Mouse (Mus musculus) midbrain, embryonic 14.5 days (tissue): Measurements from ENCODE around the gene Igsf21. TPM values are rescaled to one million over a fixed set of nuclear protein-coding genes. Genes with fewer than 3 reads are reported as not detected.
A peak's percentile ranks its signal among the peaks of the same experiment; 100 is the strongest.

Experiments used
- ATAC-seq: fragments of 200-750 bp; cut with Nextera tagmentation; 2 replicates; pipeline ENCODE4 v1.8.0; 2017; ENCODE audit warnings: moderate number of reproducible peaks, moderate library complexity; ENCODE audit not compliant: low FRiP score, low TSS enrichment
- DNase-seq: peaks from one replicate; pipeline ENCODE4 v3.0.0-alpha.2; 2015
- H3K27ac ChIP-seq: fragments of 300-500 bp; sonication (generic); replicated peaks from 2 replicates; pipeline ENCODE4 v1.5.1; 2014; ENCODE audit warnings: mild to moderate bottlenecking, low read depth, low read length, moderate library complexity
- H3K27me3 ChIP-seq: fragments of 300-500 bp; sonication (generic); 2 replicates; pipeline ENCODE4 v1.6.1; 2014; ENCODE audit warnings: low read length, control low read depth, mixed read lengths; ENCODE audit not compliant: control insufficient read depth, insufficient read depth
- H3K36me3 ChIP-seq: fragments of 300-500 bp; sonication (generic); 2 replicates; pipeline ENCODE4 v1.6.1; 2014; ENCODE audit warnings: low read length, control low read depth; ENCODE audit not compliant: control insufficient read depth, insufficient read depth
- H3K4me1 ChIP-seq: fragments of 300-500 bp; sonication (generic); 2 replicates; pipeline ENCODE4 v1.6.1; 2014; ENCODE audit warnings: mild to moderate bottlenecking, antibody characterized with exemption, low read length, control low read depth; ENCODE audit not compliant: control insufficient read depth, insufficient read depth
- H3K4me2 ChIP-seq: fragments of 300-500 bp; sonication (generic); 2 replicates; pipeline ENCODE4 v1.6.1; 2014; ENCODE audit warnings: mild to moderate bottlenecking, low read length, moderate library complexity
- H3K4me3 ChIP-seq: fragments of 300-500 bp; sonication (generic); replicated peaks from 2 replicates; pipeline ENCODE4 v1.5.1; 2014; ENCODE audit warnings: low read depth, low read length
- H3K9ac ChIP-seq: fragments of 300-500 bp; sonication (generic); replicated peaks from 2 replicates; pipeline ENCODE4 v1.6.1; 2014; ENCODE audit warnings: mild to moderate bottlenecking, low read length, moderate library complexity
- H3K9me3 ChIP-seq: fragments of 300-500 bp; sonication (generic); 2 replicates; pipeline ENCODE4 v1.6.1; 2016; ENCODE audit warnings: low read length, control low read depth, mixed read lengths; ENCODE audit not compliant: control insufficient read depth
- WGBS: fragments of 180-500 bp; shearing (Covaris S2); extraction: QIAGEN DNeasy Blood & Tissue Kit; methylation state at CpG from one replicate; pipeline ENCODE4 v1.1.7; 2014; 5-methylcytosine and 5-hydroxymethylcytosine counted together
- polyA plus RNA-seq: library from polyadenylated mRNA; unstranded; fragments of >200 nt; fragmentation: Nextera tagmentation; extraction: Ambion mirVana; gene quantifications from 2 replicates; pipeline ENCODE4 v1.2.1, GENCODE M21; 2014

Igsf21 gene
- polyA plus RNA-seq, 1 experiment from 2014 or later, result 64.9 TPM

- Histone ChIP-seq H3K36me3 (no peaks in the 10 kb centered on the region), H3K9me3 (no peaks in the 10 kb centered on the region), H3K9ac (no peak overlapping the region), H3K27me3 (no peaks in the 10 kb centered on the region), H3K4me2 (no peak overlapping the region), H3K27ac (0 out of 2 replicates have a peak overlapping the region, but pooled peaks have one; percentile 64), H3K4me3 (no peak overlapping the region), H3K4me1 (peaks cover 33% of the 10 kb centered on the region)
- ATAC-seq, result no peak
- DNase-seq, result peak; percentile 39
- WGBS, result 61% methylated on average over 18 of the region's 18 CpGs
Observed at GRCm38 (mm10) chr4:140192276-140193002, 54.1 kb downstream of the Igsf21 start.

GRCm38 (mm10) chr4:140189601-140190000 lies 57.0 kb downstream of the Igsf21 start:
- Histone ChIP-seq H3K4me3 (no peak overlapping the region), H3K27me3 (no peaks in the 10 kb centered on the region), H3K4me1 (peaks cover 37% of the 10 kb centered on the region), H3K27ac (no peak overlapping the region), H3K9me3 (no peaks in the 10 kb centered on the region), H3K4me2 (no peak overlapping the region), H3K36me3 (no peaks in the 10 kb centered on the region), H3K9ac (no peak overlapping the region)
- 92% methylated on average over 9 of the region's 9 CpGs for WGBS
- no peak for ATAC-seq
- no peak for DNase-seq

- Histone ChIP-seq H3K9ac (no peak overlapping the region), H3K4me2 (no peak overlapping the region), H3K9me3 (no peaks in the 10 kb centered on the region), H3K36me3 (no peaks in the 10 kb centered on the region), H3K4me1 (peaks cover 37% of the 10 kb centered on the region), H3K27me3 (no peaks in the 10 kb centered on the region), H3K4me3 (no peak overlapping the region), H3K27ac (peak overlapping the region; percentile 63)
- DNase-seq, result no peak
- ATAC-seq, result no peak
- WGBS, result 71% methylated on average over 7 of the region's 7 CpGs
Observed at GRCm38 (mm10) chr4:140188626-140189025, 58.0 kb downstream of the Igsf21 start.

- H3K27me3 ChIP-seq, result no peaks in the 10 kb centered on the region
- 46% methylated on average over 8 of the region's 8 CpGs for WGBS
- H3K9ac ChIP-seq, result peak overlapping the region; percentile 4; the same call in 1 of the 2 replicates
- no peak overlapping the region for H3K4me3 ChIP-seq
- DNase-seq (peak; percentile 57), ATAC-seq (peak; percentile 53)
- peak overlapping the region; percentile 63 for H3K27ac ChIP-seq
- H3K4me2 ChIP-seq, result no peak overlapping the region
- peaks cover 30% of the 10 kb centered on the region for H3K4me1 ChIP-seq
- no peaks in the 10 kb centered on the region for H3K9me3 ChIP-seq
- H3K36me3 ChIP-seq, result no peaks in the 10 kb centered on the region
Observed at GRCm38 (mm10) chr4:140187404-140188145, 59.0 kb downstream of the Igsf21 start.

- no peaks in the 10 kb centered on the region for H3K9me3 ChIP-seq
- ATAC-seq (no peak), DNase-seq (peak; percentile 51)
- no peak overlapping the region for H3K27ac ChIP-seq
- 52% methylated on average over 6 of the region's 6 CpGs for WGBS
- H3K4me1 ChIP-seq, result no peaks in the 10 kb centered on the region
- no peak overlapping the region for H3K4me3 ChIP-seq
- no peak overlapping the region for H3K9ac ChIP-seq
- no peaks in the 10 kb centered on the region for H3K36me3 ChIP-seq
- H3K4me2 ChIP-seq, result no peak overlapping the region
- no peaks in the 10 kb centered on the region for H3K27me3 ChIP-seq
Observed at GRCm38 (mm10) chr4:140179576-140179975, 67.0 kb downstream of the Igsf21 start.

- H3K9me3 ChIP-seq, result no peaks in the 10 kb centered on the region
- H3K4me2 ChIP-seq, result no peak overlapping the region
- no peaks in the 10 kb centered on the region for H3K27me3 ChIP-seq
- H3K27ac ChIP-seq, result no peak overlapping the region
- no peak for ATAC-seq
- H3K4me3 ChIP-seq, result no peak overlapping the region
- no peaks in the 10 kb centered on the region for H3K36me3 ChIP-seq
- no peak for DNase-seq
- 88% methylated on average over 6 of the region's 6 CpGs for WGBS
- peaks cover 11% of the 10 kb centered on the region; the same call in 1 of the 2 replicates for H3K4me1 ChIP-seq
- H3K9ac ChIP-seq, result no peak overlapping the region
Observed at GRCm38 (mm10) chr4:140177055-140177454, 69.5 kb downstream of the Igsf21 start.

GRCm38 (mm10) chr4:140173746-140174399 lies 72.7 kb downstream of the Igsf21 start:
- H3K27me3 ChIP-seq, result no peaks in the 10 kb centered on the region
- WGBS, result 59% methylated on average over 13 of the region's 13 CpGs

GRCm38 (mm10) chr4:140173084-140173483 lies 73.5 kb downstream of the Igsf21 start:
- Histone ChIP-seq H3K9ac (0 out of 2 replicates have a peak overlapping the region, but pooled peaks have one; percentile 2), H3K4me1 (peaks cover 11% of the 10 kb centered on the region), H3K4me3 (no peak overlapping the region), H3K4me2 (no peak overlapping the region), H3K36me3 (no peaks in the 10 kb centered on the region), H3K27me3 (no peaks in the 10 kb centered on the region), H3K27ac (0 out of 2 replicates have a peak overlapping the region, but pooled peaks have one; percentile 22), H3K9me3 (no peaks in the 10 kb centered on the region)
- WGBS, result 42% methylated on average over 12 of the region's 12 CpGs
- no peak for ATAC-seq
- no peak for DNase-seq

More at GRCm38 (mm10) chr4:140173746-140174399, 72.7 kb downstream of the Igsf21 start:
- DNase-seq, result no peak
- no peak overlapping the region for H3K4me3 ChIP-seq
- peaks cover 11% of the 10 kb centered on the region for H3K4me1 ChIP-seq
- H3K9me3 ChIP-seq, result no peaks in the 10 kb centered on the region
- H3K9ac ChIP-seq, result 0 out of 2 replicates have a peak overlapping the region, but pooled peaks have one; percentile 2
- no peak overlapping the region for H3K4me2 ChIP-seq
- H3K27ac ChIP-seq, result no peak overlapping the region
- no peaks in the 10 kb centered on the region for H3K36me3 ChIP-seq
- ATAC-seq, result no peak
